Mouse (Mus musculus) kidney, embryonic 15.5 days (tissue): Measurements from ENCODE around the gene Mocs3. TPM values are rescaled to one million over a fixed set of nuclear protein-coding genes. Genes with fewer than 3 reads are reported as not detected.
A peak's percentile ranks its signal among the peaks of the same experiment; 100 is the strongest.

Source experiments
- ATAC-seq: fragments of 200-750 bp; cut with Nextera tagmentation; replicated peaks from 2 replicates; pipeline ENCODE4 v1.8.0; 2017; ENCODE audit warnings: moderate TSS enrichment; ENCODE audit not compliant: low FRiP score
- H3K27ac ChIP-seq: fragments of 300-500 bp; sonication (generic); 2 replicates; pipeline ENCODE4 v1.5.1; 2015; ENCODE audit warnings: mild to moderate bottlenecking, inconsistent platforms
- H3K27me3 ChIP-seq: fragments of 300-500 bp; sonication (generic); 2 replicates; pipeline ENCODE4 v1.6.1; 2015; ENCODE audit warnings: inconsistent platforms
- H3K36me3 ChIP-seq: fragments of 300-500 bp; sonication (generic); 2 replicates; pipeline ENCODE4 v1.6.1; 2015; ENCODE audit warnings: inconsistent platforms
- H3K4me1 ChIP-seq: fragments of 300-500 bp; sonication (generic); 2 replicates; pipeline ENCODE4 v1.6.1; 2015; ENCODE audit warnings: inconsistent platforms
- H3K4me2 ChIP-seq: fragments of 300-500 bp; sonication (generic); 2 replicates; pipeline ENCODE4 v1.6.1; 2015; ENCODE audit warnings: moderate library complexity, mild to moderate bottlenecking, inconsistent platforms
- H3K4me3 ChIP-seq: fragments of 300-500 bp; sonication (generic); replicated peaks from 2 replicates; pipeline ENCODE4 v1.5.1; 2015; ENCODE audit warnings: mild to moderate bottlenecking, inconsistent platforms
- H3K9ac ChIP-seq: fragments of 300-500 bp; sonication (generic); 2 replicates; pipeline ENCODE4 v1.6.1; 2015; ENCODE audit warnings: mild to moderate bottlenecking, inconsistent platforms
- H3K9me3 ChIP-seq: fragments of 300-500 bp; sonication (generic); replicated peaks from 2 replicates; pipeline ENCODE4 v1.6.1; 2016; ENCODE audit warnings: inconsistent platforms
- WGBS: fragments of 180-500 bp; shearing (Covaris S2); methylation state at CpG from one replicate; pipeline ENCODE4 v1.1.7; 2015; ENCODE audit warnings: mixed read lengths; 5-methylcytosine and 5-hydroxymethylcytosine counted together
- polyA plus RNA-seq: library from polyadenylated mRNA; unstranded; fragments of >200 nt; fragmentation: Nextera tagmentation; extraction: Ambion mirVana; gene quantifications from 2 replicates; pipeline ENCODE4 v1.2.1, GENCODE M21; 2015

Gene Mocs3
- polyA plus RNA-seq, 1 experiment from 2014 or later = 6.9 TPM

DNA sequence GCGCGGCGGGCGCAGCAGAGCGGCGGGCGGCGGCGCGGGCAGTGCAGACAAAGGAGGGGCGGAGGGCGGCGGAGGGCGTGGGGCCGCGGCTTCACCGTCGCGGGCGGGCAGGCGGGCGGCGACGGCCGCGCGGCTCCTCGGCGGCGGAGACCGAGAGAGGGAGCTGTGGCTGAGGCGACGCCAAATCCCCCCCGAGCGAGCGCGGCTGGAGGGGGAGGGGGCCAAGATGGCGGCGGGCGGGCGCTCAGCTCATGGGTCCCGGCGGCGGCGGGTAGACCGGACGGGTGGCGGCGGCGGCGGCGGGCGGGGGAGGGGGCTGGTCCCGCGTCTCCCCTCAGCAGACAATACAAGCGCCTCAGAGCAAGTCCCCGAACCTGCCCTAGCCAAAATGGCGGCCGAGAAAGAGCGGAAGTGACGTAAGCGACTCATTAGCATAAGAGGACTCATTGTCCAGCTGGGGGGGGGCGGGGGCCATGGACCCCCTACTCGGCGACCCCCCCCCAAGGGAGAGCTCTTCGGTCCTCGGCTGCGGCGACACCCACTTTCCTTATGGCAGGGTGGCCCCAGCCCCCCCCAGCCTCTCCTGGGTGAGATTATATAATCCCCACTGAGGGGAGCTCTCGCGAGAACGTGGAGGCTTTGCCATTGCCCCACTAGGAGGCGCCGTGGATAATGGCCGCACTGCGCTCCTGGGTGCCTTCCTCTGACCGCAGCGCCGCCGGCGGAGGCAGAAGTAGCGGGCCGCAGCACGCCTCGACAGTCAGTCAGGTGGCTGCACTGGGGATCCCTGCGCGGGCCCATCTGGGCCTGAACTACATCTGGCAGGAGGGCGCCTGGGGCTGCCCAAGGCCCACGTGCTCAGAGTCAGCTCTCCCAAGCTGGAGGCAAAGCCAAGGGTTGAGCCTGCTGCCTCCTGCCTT, 23.4 kb upstream of the Mocs3 start, which contains the start of gene Adnp:
Adnp (minus strand) TSS at position 388 of the 920 bp plus-strand sequence.
- Histone ChIP-seq H3K4me3 (peak within 1 kb of the TSS; percentile 100), H3K36me3 (peaks cover 63% of the 10 kb centered on the region), H3K4me2 (peak within 1 kb of the TSS; percentile 65), H3K9ac (peak within 1 kb of the TSS; percentile 100), H3K4me1 (peaks cover 17% of the 10 kb centered on the region), H3K27ac (peak within 1 kb of the TSS; percentile 99), H3K27me3 (no peaks in the 10 kb centered on the region), H3K9me3 (no peaks in the 10 kb centered on the region)
- under 1% methylated on average over 68 of the region's 89 CpGs for WGBS
- peak; percentile 94 for ATAC-seq

DNA sequence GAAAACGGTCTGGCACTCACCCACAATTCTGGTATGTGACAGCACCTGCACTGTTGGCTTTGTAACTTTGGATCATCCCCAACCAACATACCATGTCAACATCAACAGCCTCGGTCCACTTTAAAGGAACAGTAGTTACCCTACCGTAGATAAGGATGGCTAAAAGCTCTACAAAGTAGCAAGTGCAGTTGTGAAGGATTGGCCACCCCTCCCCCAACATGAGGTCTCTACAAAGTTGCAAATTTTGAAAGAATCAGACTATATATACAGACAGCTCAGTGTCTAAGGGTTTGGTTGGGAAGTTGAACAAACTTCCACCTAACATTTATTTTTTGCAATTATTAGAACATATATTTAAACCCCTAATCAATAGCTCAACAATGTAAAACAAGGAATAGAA, 22.5 kb upstream of the Mocs3 start:
- H3K4me1 ChIP-seq = peaks cover 17% of the 10 kb centered on the region
- 95% methylated on average over 3 of the region's 3 CpGs for WGBS
- peak overlapping the region; percentile 99 for H3K27ac ChIP-seq
- no peak overlapping the region for H3K4me3 ChIP-seq
- H3K9me3 ChIP-seq = no peaks in the 10 kb centered on the region
- peak; percentile 7; the same call in 1 of the 2 replicates for ATAC-seq
- no peak overlapping the region for H3K9ac ChIP-seq
- no peaks in the 10 kb centered on the region for H3K27me3 ChIP-seq
- peaks cover 63% of the 10 kb centered on the region for H3K36me3 ChIP-seq
- H3K4me2 ChIP-seq = no peak overlapping the region

DNA sequence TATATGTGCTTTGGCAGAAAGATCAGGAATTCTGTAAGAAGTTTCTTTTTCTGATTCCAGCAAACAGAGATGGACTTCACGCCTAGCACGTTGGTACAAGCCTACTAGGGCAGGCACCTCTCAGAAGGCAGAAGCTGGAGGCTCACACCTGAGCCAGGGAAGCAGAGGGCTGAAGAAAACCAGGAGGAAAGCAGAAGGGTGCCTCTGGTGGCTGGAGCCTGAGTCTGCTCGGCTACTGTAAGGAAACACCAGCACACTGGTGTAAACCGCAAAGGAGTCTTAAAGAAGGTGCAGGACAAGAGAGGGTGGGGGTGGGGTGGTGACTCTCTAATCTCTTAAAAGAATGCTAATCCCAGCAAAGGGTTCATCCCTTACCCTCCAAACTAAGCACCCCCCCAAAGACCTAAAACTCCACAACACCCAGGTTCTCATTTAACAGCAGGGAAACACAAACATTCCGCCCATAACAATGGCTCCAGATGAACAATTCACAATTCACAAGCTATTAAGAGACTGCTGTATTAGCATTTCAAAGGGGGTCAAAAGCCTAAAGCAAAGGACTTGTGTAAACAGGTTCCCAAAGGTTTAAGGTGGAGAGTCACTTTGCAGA, 16.5 kb upstream of the Mocs3 start:
- no peaks in the 10 kb centered on the region for H3K4me1 ChIP-seq
- 51% methylated on average over 5 of the region's 5 CpGs for WGBS

DNA sequence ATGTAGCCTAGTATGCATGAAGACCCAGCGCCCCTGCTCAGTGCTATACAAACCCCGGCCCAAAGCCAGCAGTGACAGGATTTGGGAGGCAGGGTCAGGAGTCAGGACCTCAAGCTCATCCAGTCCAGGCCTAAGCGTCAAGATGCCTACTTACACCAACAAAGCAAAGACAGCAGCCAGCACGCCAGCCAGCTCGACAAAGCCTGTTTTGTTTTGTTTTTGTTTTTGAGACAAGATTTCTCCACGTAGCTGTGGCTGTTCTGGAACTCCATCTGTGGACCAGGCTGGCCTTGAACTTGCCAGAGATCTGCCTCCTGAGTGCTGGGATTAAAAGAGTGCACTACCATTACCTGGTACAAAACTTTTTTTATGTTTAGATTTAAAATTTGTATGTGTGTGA, 7.1 kb upstream of the Mocs3 start:
- Histone ChIP-seq H3K4me3 (no peak overlapping the region), H3K9me3 (no peaks in the 10 kb centered on the region), H3K4me2 (no peak overlapping the region), H3K9ac (no peak overlapping the region), H3K36me3 (peaks cover 79% of the 10 kb centered on the region), H3K27me3 (no peaks in the 10 kb centered on the region), H3K4me1 (peaks cover 8% of the 10 kb centered on the region), H3K27ac (no peak overlapping the region)
- ATAC-seq = no peak
- WGBS = 88% methylated on average over 6 of the region's 6 CpGs

More for the DNA sequence above, 16.5 kb upstream of the Mocs3 start:
- Histone ChIP-seq H3K4me3 (no peak overlapping the region), H3K9ac (no peak overlapping the region), H3K27ac (no peak overlapping the region), H3K36me3 (peaks cover 95% of the 10 kb centered on the region), H3K27me3 (no peaks in the 10 kb centered on the region), H3K9me3 (no peaks in the 10 kb centered on the region), H3K4me2 (no peak overlapping the region)
- ATAC-seq = no peak

DNA sequence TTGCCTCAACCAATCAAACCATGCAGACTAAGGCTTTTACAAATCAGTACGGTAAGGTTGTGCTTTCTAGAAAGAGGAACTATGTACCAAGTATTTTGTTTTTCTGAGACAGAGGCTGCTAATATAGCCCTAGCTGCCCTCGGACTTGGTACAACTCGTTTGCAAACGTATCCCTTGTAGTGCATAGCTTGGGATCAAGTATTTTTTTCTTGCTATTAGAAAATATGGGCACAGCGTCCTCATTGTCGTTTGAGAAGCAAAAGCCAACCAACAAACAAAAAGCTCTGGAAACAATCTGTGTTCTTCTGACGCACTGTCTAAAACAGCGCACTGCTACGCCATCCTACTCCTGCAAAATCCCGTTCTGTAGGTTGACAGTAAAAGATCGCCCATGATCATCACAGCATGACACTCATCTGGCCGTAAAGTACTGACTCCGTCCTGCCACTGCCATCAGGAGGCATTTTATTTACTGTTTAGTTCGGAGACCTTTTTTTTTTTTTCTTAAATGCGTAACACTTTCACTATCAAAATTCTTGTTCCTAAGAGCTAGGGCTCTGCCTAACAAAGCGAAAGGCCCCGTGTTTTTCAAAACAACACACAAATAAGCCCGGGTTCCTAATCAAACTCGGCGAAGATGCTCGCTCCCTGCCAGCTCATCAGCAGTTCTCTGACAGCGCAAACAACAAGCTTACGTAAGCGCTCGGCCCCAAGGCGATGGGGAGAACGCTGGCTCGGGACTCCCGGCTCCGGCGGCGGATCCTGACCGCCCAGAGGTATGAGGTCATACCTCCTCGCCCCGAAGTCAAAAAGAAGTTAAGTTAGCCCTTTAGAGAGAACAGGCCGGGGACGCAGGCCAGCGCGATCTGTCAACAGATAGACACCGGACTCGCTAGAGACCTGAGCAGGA, 1.1 kb upstream of the Mocs3 start:
- WGBS = 19% methylated on average over 41 of the region's 41 CpGs
- 0 out of 2 replicates have a peak overlapping the region, but pooled peaks have one; percentile 98 for H3K27ac ChIP-seq
- no peak; the same call in 1 of the 2 replicates for ATAC-seq

DNA sequence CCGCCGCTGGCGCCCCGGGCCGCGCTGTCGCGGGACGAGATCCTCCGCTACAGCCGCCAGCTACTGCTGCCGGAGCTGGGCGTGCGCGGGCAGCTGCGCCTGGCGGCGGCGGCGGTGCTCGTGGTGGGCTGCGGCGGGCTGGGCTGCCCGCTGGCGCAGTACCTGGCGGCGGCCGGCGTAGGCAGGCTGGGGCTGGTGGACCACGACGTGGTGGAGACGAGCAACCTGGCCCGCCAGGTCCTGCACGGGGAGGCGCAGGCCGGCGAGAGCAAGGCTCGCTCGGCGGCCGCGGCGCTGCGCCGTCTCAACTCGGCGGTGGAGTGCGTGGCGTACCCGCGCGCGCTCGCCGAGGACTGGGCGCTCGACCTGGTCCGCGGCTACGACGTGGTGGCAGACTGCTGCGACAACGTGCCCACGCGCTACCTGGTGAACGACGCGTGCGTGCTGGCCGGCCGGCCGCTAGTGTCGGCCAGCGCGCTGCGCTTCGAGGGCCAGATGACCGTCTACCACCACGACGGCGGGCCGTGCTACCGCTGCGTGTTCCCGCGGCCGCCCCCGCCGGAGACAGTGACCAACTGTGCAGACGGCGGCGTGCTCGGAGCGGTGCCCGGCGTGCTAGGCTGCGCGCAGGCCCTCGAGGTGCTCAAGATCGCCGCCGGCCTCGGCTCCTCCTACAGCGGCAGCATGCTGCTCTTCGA, 500 bp downstream of the Mocs3 start:
- Histone ChIP-seq H3K9ac (peak overlapping the region; percentile 78), H3K9me3 (no peaks in the 10 kb centered on the region), H3K4me3 (peak overlapping the region; percentile 68), H3K27ac (peak overlapping the region; percentile 98), H3K4me1 (peaks cover 39% of the 10 kb centered on the region), H3K4me2 (peak overlapping the region; percentile 99), H3K36me3 (peaks cover 38% of the 10 kb centered on the region), H3K27me3 (no peaks in the 10 kb centered on the region)
- peak; percentile 69 for ATAC-seq
- WGBS = 3% methylated on average over 87 of the region's 105 CpGs

More for the DNA sequence above, 1.1 kb upstream of the Mocs3 start:
- Histone ChIP-seq H3K4me2 (peak overlapping the region; percentile 99), H3K4me3 (peak overlapping the region; percentile 68), H3K27me3 (no peaks in the 10 kb centered on the region), H3K4me1 (peaks cover 39% of the 10 kb centered on the region), H3K9me3 (no peaks in the 10 kb centered on the region), H3K9ac (peak overlapping the region; percentile 78), H3K36me3 (peaks cover 51% of the 10 kb centered on the region)

DNA sequence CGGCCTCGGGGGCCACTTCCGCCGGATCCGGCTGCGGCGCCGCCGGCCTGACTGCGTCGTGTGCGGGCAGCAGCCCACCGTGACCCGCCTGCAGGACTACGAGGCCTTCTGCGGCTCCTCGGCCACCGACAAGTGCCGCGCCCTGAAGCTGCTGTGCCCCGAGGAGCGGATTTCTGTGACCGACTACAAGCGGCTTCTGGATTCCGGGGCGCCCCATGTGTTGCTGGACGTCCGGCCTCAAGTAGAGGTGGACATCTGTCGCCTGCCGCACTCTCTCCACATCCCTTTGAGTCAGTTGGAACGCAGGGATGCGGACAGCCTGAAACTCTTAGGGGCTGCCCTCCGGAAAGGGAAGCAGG, 1.0 kb downstream of the Mocs3 start:
- peaks cover 33% of the 10 kb centered on the region for H3K36me3 ChIP-seq

DNA sequence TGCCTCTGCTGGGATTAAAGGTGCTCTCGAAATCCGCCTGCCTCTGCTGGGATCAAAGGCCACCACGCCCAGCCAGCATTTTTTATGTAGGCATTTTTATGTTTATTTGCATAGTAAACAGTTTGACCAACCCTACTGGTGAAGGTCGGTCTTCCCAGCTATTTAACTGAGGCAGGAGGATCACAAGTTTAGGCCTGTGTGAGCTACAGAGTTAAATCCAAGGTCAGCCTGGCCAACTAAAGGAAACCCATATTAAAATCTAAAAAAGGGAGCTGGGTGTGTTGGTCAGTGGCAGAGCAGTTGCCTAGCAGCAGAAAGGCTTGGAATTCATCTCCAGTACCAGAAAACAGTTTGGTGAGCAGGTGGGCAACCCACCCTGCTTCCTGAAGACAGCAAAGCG, 2.9 kb downstream of the Mocs3 start:
- no peak overlapping the region for H3K4me3 ChIP-seq
- H3K27me3 ChIP-seq = no peaks in the 10 kb centered on the region
- no peak for ATAC-seq
- H3K4me2 ChIP-seq = no peak overlapping the region
- H3K36me3 ChIP-seq = peaks cover 27% of the 10 kb centered on the region
- peaks cover 31% of the 10 kb centered on the region for H3K4me1 ChIP-seq
- 89% methylated on average over 5 of the region's 5 CpGs for WGBS
- H3K9ac ChIP-seq = no peak overlapping the region
- no peaks in the 10 kb centered on the region for H3K9me3 ChIP-seq
- no peak overlapping the region for H3K27ac ChIP-seq

More for the DNA sequence above, 1.0 kb downstream of the Mocs3 start:
- no peaks in the 10 kb centered on the region for H3K27me3 ChIP-seq
- no peak for ATAC-seq
- peaks cover 39% of the 10 kb centered on the region for H3K4me1 ChIP-seq
- no peaks in the 10 kb centered on the region for H3K9me3 ChIP-seq
- H3K4me2 ChIP-seq = peak overlapping the region; percentile 99
- H3K4me3 ChIP-seq = peak overlapping the region; percentile 68
- WGBS = 64% methylated on average over 33 of the region's 33 CpGs
- H3K27ac ChIP-seq = no peak overlapping the region
- peak overlapping the region; percentile 78 for H3K9ac ChIP-seq

DNA sequence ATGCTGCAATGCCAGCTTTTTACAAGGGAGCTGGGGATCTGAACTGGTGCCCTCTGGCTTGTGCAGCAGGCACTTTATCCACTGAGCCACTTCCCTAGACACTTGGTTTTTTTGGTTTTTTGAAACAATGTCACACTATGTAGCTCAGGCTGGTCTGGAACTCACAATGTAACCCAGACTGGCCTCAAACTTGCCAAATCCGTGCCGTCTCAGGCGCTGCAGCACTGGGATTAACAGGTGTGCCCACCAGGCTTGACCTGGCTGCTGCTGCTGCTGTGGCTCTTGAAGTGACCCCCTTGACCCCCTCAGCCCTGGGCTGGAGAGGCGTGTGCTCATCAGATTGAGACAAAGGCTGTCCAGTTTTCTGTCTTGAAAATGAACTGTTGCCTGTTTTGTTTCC, 7.9 kb downstream of the Mocs3 start:
- no peaks in the 10 kb centered on the region for H3K4me1 ChIP-seq

DNA sequence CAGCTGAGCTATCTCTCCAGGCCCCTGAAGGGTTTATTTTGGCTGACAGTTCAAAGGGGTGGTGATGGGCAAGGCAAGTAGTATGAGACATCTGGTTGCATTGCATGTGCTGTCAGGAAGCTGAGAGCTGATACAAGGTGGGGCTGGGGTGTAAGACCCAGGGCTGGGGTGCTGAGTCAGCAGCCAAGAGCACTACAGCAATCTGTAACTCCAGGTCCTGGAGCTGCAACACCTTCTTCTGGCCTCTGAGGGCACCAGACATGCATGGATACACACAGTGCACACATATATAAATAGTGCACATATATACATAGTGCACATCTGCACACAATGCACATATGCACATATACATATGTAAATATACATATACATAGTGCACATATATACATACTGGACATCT, 12.4 kb downstream of the Mocs3 start:
- H3K9me3 ChIP-seq = 0 out of 2 replicates have a peak, but pooled peaks cover 4% of the 10 kb centered on the region
- H3K4me1 ChIP-seq = no peaks in the 10 kb centered on the region
- no peak overlapping the region for H3K27ac ChIP-seq
- H3K27me3 ChIP-seq = peaks cover 8% of the 10 kb centered on the region; the same call in 1 of the 2 replicates
- H3K9ac ChIP-seq = no peak overlapping the region
- no peak; the same call in 1 of the 2 replicates for ATAC-seq
- no peak overlapping the region for H3K4me2 ChIP-seq
- H3K4me3 ChIP-seq = no peak overlapping the region
- H3K36me3 ChIP-seq = no peaks in the 10 kb centered on the region

More for the DNA sequence above, 7.9 kb downstream of the Mocs3 start:
- no peak overlapping the region for H3K4me2 ChIP-seq
- ATAC-seq = no peak
- no peak overlapping the region for H3K27ac ChIP-seq
- H3K9ac ChIP-seq = no peak overlapping the region
- H3K36me3 ChIP-seq = peaks cover 12% of the 10 kb centered on the region
- no peaks in the 10 kb centered on the region for H3K27me3 ChIP-seq
- no peak overlapping the region for H3K4me3 ChIP-seq
- H3K9me3 ChIP-seq = 0 out of 2 replicates have a peak, but pooled peaks cover 4% of the 10 kb centered on the region
- 87% methylated on average over 4 of the region's 4 CpGs for WGBS

DNA sequence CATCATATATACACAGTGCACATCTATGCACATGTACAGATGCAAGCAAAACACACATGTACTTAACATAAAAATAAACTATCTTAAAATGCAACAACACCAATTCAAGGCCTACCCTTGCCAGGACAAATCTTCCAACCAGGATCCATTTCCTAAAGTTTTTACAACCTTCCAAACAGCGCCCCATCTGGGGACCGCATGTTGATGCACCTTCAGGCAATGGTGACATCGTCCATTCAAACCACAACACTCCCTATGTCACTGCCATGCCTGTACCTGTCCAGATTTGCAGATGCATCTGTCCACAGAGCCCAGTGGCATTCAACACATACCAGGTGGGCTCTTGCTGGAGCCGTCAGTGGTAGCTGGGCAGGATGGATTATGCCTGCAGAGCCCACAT, 12.9 kb downstream of the Mocs3 start:
- no peak overlapping the region for H3K27ac ChIP-seq
- no peak overlapping the region for H3K4me3 ChIP-seq
- no peak for ATAC-seq
- H3K27me3 ChIP-seq = peaks cover 8% of the 10 kb centered on the region; the same call in 1 of the 2 replicates
- H3K4me1 ChIP-seq = no peaks in the 10 kb centered on the region
- H3K9me3 ChIP-seq = 0 out of 2 replicates have a peak, but pooled peaks cover 4% of the 10 kb centered on the region
- H3K36me3 ChIP-seq = no peaks in the 10 kb centered on the region
- H3K4me2 ChIP-seq = no peak overlapping the region
- H3K9ac ChIP-seq = no peak overlapping the region
- WGBS = 74% methylated on average over 4 of the region's 4 CpGs
